Mouse (Mus musculus): Measurements from ENCODE around the gene Tmem208.

Gene Tmem208

GRCm38 (mm10) chr8:105330325-105330724 is 4.2 kb downstream of the Tmem208 start:
- no peak for DNase-seq

GRCm38 (mm10) chr8:105331469-105331868 is 5.3 kb downstream of the Tmem208 start:
- no peak for DNase-seq

- DNase-seq, result no peak
Measured at GRCm38 (mm10) chr8:105331931-105332330, 5.8 kb downstream of the Tmem208 start.

GRCm38 (mm10) chr8:105332523-105332922 is 6.4 kb downstream of the Tmem208 start:
- DNase-seq, result no peak

GRCm38 (mm10) chr8:105336373-105337130 is 10.4 kb downstream of the Tmem208 start:
- DNase-seq, result no peak

GRCm38 (mm10) chr8:105338992-105339391 is 12.8 kb downstream of the Tmem208 start:
- DNase-seq, result no peak

GRCm38 (mm10) chr8:105339886-105340635 is 13.9 kb downstream of the Tmem208 start:
- no peak for DNase-seq

- DNase-seq, result no peak
Measured at GRCm38 (mm10) chr8:105341399-105341798, 15.2 kb downstream of the Tmem208 start.

- no peak for DNase-seq
Measured at GRCm38 (mm10) chr8:105342768-105343167, 16.6 kb downstream of the Tmem208 start.

- DNase-seq, result no peak
Measured at GRCm38 (mm10) chr8:105343791-105344574, 17.8 kb downstream of the Tmem208 start.

GRCm38 (mm10) chr8:105345061-105345975 is 19.2 kb downstream of the Tmem208 start:
- no peak for DNase-seq

- DNase-seq, result no peak
Measured at GRCm38 (mm10) chr8:105346611-105347427, 20.7 kb downstream of the Tmem208 start.

GRCm38 (mm10) chr8:105347428-105348221 is 21.5 kb downstream of the Tmem208 start, which contains the start of gene Fhod1:
TSS of gene Fhod1 (minus strand) at chr8:105347953.
- peak; percentile 89 for DNase-seq

- DNase-seq, result peak; percentile 68
Measured at GRCm38 (mm10) chr8:105348450-105349095, 22.4 kb downstream of the Tmem208 start, which contains the start of gene Slc9a5. TSS of gene Slc9a5 (plus strand) at chr8:105348843.

GRCm38 (mm10) chr8:105349096-105349771 is 23.1 kb downstream of the Tmem208 start:
- DNase-seq, result peak; percentile 30

- DNase-seq, result no peak
Measured at GRCm38 (mm10) chr8:105350186-105350585, 24.0 kb downstream of the Tmem208 start.

- no peak for DNase-seq
Measured at GRCm38 (mm10) chr8:105353583-105354135, 27.5 kb downstream of the Tmem208 start.

- DNase-seq, result no peak
Measured at GRCm38 (mm10) chr8:105354549-105354948, 28.4 kb downstream of the Tmem208 start.

Data from thymus, postnatal 25 days (tissue).